Mouse (Mus musculus) forebrain, embryonic 11.5 days (tissue): Measurements from ENCODE around the gene Cobl. TPM values are rescaled to one million over a fixed set of nuclear protein-coding genes. Genes with fewer than 3 reads are reported as not detected.

Experiments used
- ATAC-seq: fragments of 200-750 bp; cut with Nextera tagmentation; replicated peaks from 2 replicates; pipeline ENCODE4 v1.8.0; 2017; ENCODE audit warnings: moderate TSS enrichment; ENCODE audit not compliant: low FRiP score
- DNase-seq: peaks from one replicate; pipeline ENCODE4 v3.0.0-alpha.2; 2017; ENCODE audit warnings: low spot score
- H3K27ac ChIP-seq: fragments of 300-500 bp; sonication (generic); 2 replicates; pipeline ENCODE4 v1.5.1; 2014; ENCODE audit warnings: low read depth, low read length
- H3K27me3 ChIP-seq: fragments of 300-500 bp; sonication (generic); 2 replicates; pipeline ENCODE4 v1.6.1; 2014; ENCODE audit warnings: mild to moderate bottlenecking, low read length, mixed read lengths; ENCODE audit not compliant: control insufficient read depth, insufficient read depth
- H3K36me3 ChIP-seq: fragments of 300-500 bp; sonication (generic); 2 replicates; pipeline ENCODE4 v1.6.1; 2014; ENCODE audit warnings: mild to moderate bottlenecking, low read length, moderate library complexity, mixed read lengths; ENCODE audit not compliant: control insufficient read depth, insufficient read depth
- H3K4me1 ChIP-seq: fragments of 300-500 bp; sonication (generic); replicated peaks from 2 replicates; pipeline ENCODE4 v1.6.1; 2014; ENCODE audit warnings: low read length, mixed read lengths; ENCODE audit not compliant: control insufficient read depth, insufficient read depth
- H3K4me2 ChIP-seq: fragments of 300-500 bp; sonication (generic); 2 replicates; pipeline ENCODE4 v1.6.1; 2014; ENCODE audit warnings: low read depth, mild to moderate bottlenecking, low read length, moderate library complexity, mixed read lengths; ENCODE audit not compliant: severe bottlenecking
- H3K4me3 ChIP-seq: fragments of 300-500 bp; sonication (generic); 2 replicates; pipeline ENCODE4 v1.5.1; 2014; ENCODE audit warnings: low read depth, low read length
- H3K9ac ChIP-seq: fragments of 300-500 bp; sonication (generic); 2 replicates; pipeline ENCODE4 v1.6.1; 2014; ENCODE audit warnings: low read length
- H3K9me3 ChIP-seq: fragments of 300-500 bp; sonication (generic); 2 replicates; pipeline ENCODE4 v1.6.1; 2016; ENCODE audit warnings: low read length, mixed read lengths; ENCODE audit not compliant: control insufficient read depth
- WGBS: fragments of 180-500 bp; shearing (Covaris S2); extraction: QIAGEN DNeasy Blood & Tissue Kit; methylation state at CpG from one replicate; pipeline ENCODE4 v1.1.7; 2014; 5-methylcytosine and 5-hydroxymethylcytosine counted together
- polyA plus RNA-seq: library from polyadenylated mRNA; unstranded; fragments of >200 nt; fragmentation: Nextera tagmentation; extraction: Ambion mirVana; gene quantifications from 2 replicates; pipeline ENCODE4 v1.2.1, GENCODE M21; 2014

The Cobl gene
- polyA plus RNA-seq, 1 experiment from 2014 or later = 3.0 TPM

- Histone ChIP-seq H3K4me3 (no peak overlapping the region), H3K27ac (no peak overlapping the region), H3K9ac (no peak overlapping the region), H3K9me3 (no peaks in the 10 kb centered on the region), H3K27me3 (no peaks in the 10 kb centered on the region), H3K36me3 (no peaks in the 10 kb centered on the region), H3K4me2 (no peak overlapping the region), H3K4me1 (no peaks in the 10 kb centered on the region)
- 60% methylated on average over 5 of the region's 5 CpGs for WGBS
- DNase-seq = no peak
- 0 out of 2 replicates have a peak, but pooled peaks have one; percentile 12 for ATAC-seq
Measured at GRCm38 (mm10) chr11:12299701-12300446, 164.9 kb downstream of the Cobl start.

- H3K4me2 ChIP-seq = no peak overlapping the region
- H3K36me3 ChIP-seq = no peaks in the 10 kb centered on the region
- H3K4me1 ChIP-seq = no peaks in the 10 kb centered on the region
- H3K27ac ChIP-seq = no peak overlapping the region
- H3K9me3 ChIP-seq = no peaks in the 10 kb centered on the region
- DNase-seq (no peak), ATAC-seq (no peak; the same call in 1 of the 2 replicates)
- no peak overlapping the region for H3K4me3 ChIP-seq
- no peak overlapping the region for H3K9ac ChIP-seq
- 36% methylated on average over 3 of the region's 3 CpGs for WGBS
- H3K27me3 ChIP-seq = no peaks in the 10 kb centered on the region; the same call in 1 of the 2 replicates
Measured at GRCm38 (mm10) chr11:12291654-12291935, 173.2 kb downstream of the Cobl start.

GRCm38 (mm10) chr11:12290911-12291653, 173.7 kb downstream of the Cobl start:
- Histone ChIP-seq H3K27ac (no peak overlapping the region), H3K4me3 (no peak overlapping the region), H3K36me3 (no peaks in the 10 kb centered on the region), H3K9ac (no peak overlapping the region; the same call in 1 of the 2 replicates), H3K4me1 (no peaks in the 10 kb centered on the region), H3K9me3 (no peaks in the 10 kb centered on the region), H3K27me3 (no peaks in the 10 kb centered on the region; the same call in 1 of the 2 replicates), H3K4me2 (no peak overlapping the region)
- WGBS = 43% methylated on average over 7 of the region's 7 CpGs
- ATAC-seq (peak; percentile 88), DNase-seq (peak; percentile 79)

- H3K36me3 ChIP-seq = no peaks in the 10 kb centered on the region
Measured at GRCm38 (mm10) chr11:12285319-12286021, 179.3 kb downstream of the Cobl start.

GRCm38 (mm10) chr11:12280711-12281110, 184.0 kb downstream of the Cobl start:
- Histone ChIP-seq H3K27ac (no peak overlapping the region), H3K9me3 (no peaks in the 10 kb centered on the region), H3K27me3 (no peaks in the 10 kb centered on the region), H3K4me2 (no peak overlapping the region), H3K9ac (no peak overlapping the region), H3K4me3 (no peak overlapping the region), H3K36me3 (no peaks in the 10 kb centered on the region), H3K4me1 (no peaks in the 10 kb centered on the region)
- WGBS = 72% methylated on average over 7 of the region's 7 CpGs
- no peak for DNase-seq
- ATAC-seq = no peak

More at GRCm38 (mm10) chr11:12285319-12286021, 179.3 kb downstream of the Cobl start:
- Histone ChIP-seq H3K27ac (no peak overlapping the region), H3K27me3 (no peaks in the 10 kb centered on the region; the same call in 1 of the 2 replicates), H3K9ac (no peak overlapping the region), H3K9me3 (no peaks in the 10 kb centered on the region), H3K4me1 (no peaks in the 10 kb centered on the region), H3K4me2 (no peak overlapping the region), H3K4me3 (no peak overlapping the region)
- 91% methylated on average over 4 of the region's 4 CpGs for WGBS
- no peak for ATAC-seq
- DNase-seq = no peak

GRCm38 (mm10) chr11:12274276-12274675, 190.5 kb downstream of the Cobl start:
- Histone ChIP-seq H3K27me3 (no peaks in the 10 kb centered on the region), H3K9ac (no peak overlapping the region), H3K4me3 (no peak overlapping the region), H3K4me2 (no peak overlapping the region), H3K4me1 (no peaks in the 10 kb centered on the region), H3K27ac (no peak overlapping the region), H3K9me3 (no peaks in the 10 kb centered on the region), H3K36me3 (no peaks in the 10 kb centered on the region)
- WGBS = 81% methylated on average over 2 of the region's 2 CpGs
- DNase-seq = no peak
- ATAC-seq = no peak

- DNase-seq = no peak
- no peak overlapping the region for H3K4me3 ChIP-seq
- no peak overlapping the region for H3K4me2 ChIP-seq
- H3K27me3 ChIP-seq = no peaks in the 10 kb centered on the region
- no peaks in the 10 kb centered on the region for H3K9me3 ChIP-seq
- 89% methylated on average over 6 of the region's 6 CpGs for WGBS
- ATAC-seq = no peak
- H3K27ac ChIP-seq = no peak overlapping the region
- no peaks in the 10 kb centered on the region for H3K4me1 ChIP-seq
- no peak overlapping the region for H3K9ac ChIP-seq
- no peaks in the 10 kb centered on the region for H3K36me3 ChIP-seq
Measured at GRCm38 (mm10) chr11:12273726-12274125, 191.0 kb downstream of the Cobl start.

GRCm38 (mm10) chr11:12258411-12258810, 206.3 kb downstream of the Cobl start:
- DNase-seq (no peak), ATAC-seq (no peak)
- 74% methylated on average over 2 of the region's 2 CpGs for WGBS
- Histone ChIP-seq H3K4me1 (no peaks in the 10 kb centered on the region), H3K36me3 (no peaks in the 10 kb centered on the region), H3K4me3 (no peak overlapping the region), H3K27ac (no peak overlapping the region), H3K9me3 (no peaks in the 10 kb centered on the region), H3K9ac (no peak overlapping the region), H3K4me2 (no peak overlapping the region), H3K27me3 (no peaks in the 10 kb centered on the region)
